Mouse (Mus musculus) CH12.LX (cell line): ENCODE results near the gene Olfr573-ps1.

ENCODE experiments used
- EP300 ChIP-seq: IDR thresholded peaks from 2 replicates; pipeline ENCODE4 v1.6.1; 2011; ENCODE audit warnings: low read length, improper control_type of control experiment
- MAFK ChIP-seq: IDR thresholded peaks from 2 replicates; pipeline ENCODE4 v1.6.1; 2011; ENCODE audit warnings: low read length, improper control_type of control experiment; ENCODE audit not compliant: insufficient replicate concordance
- MAX ChIP-seq: IDR thresholded peaks from 2 replicates; pipeline ENCODE4 v1.6.1; 2011; ENCODE audit warnings: low read length, improper control_type of control experiment
- MEF2A ChIP-seq: IDR thresholded peaks from 2 replicates; pipeline ENCODE4 v1.6.1; 2014; ENCODE audit warnings: low read depth, mild to moderate bottlenecking, inconsistent platforms, low read length, improper control_type of control experiment, borderline replicate concordance
- NELFE ChIP-seq: IDR thresholded peaks from 2 replicates; pipeline ENCODE4 v1.6.1; 2011; ENCODE audit warnings: low read depth, low read length, improper control_type of control experiment
- POLR2A ChIP-seq: IDR thresholded peaks from 2 replicates; pipeline ENCODE4 v1.6.1; 2011; ENCODE audit warnings: low read depth, mild to moderate bottlenecking, improper control_type of control experiment, low read length
- POLR2AphosphoS2 ChIP-seq: IDR thresholded peaks from 2 replicates; pipeline ENCODE4 v1.6.1; 2011; ENCODE audit warnings: low read depth, low read length, improper control_type of control experiment

DNA sequence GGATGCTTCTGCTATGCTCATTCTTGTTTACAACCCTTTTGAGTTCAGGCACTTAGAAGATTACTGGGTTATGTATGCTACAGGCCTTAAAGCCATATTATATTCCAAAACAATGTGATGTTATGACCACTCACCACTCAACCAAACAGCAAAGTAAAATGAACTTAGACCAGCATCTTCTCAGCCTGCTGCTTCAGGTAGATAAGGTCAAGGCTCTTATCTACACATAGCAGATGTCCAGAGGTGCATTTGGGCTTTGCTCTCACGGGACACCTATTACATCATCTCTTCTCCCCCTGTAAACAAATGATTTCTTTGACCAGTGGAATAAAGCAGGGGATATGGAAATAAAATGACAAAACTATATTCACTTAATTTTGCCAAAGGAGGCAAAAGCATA, 16.2 kb upstream of the Olfr573-ps1 start, which contains the start of gene Olfr575:
- TF ChIP-seq EP300 (no peak), MEF2A (no peak), MAX (no peak), NELFE (no peak), POLR2A (no peak), MAFK (no peak), POLR2AphosphoS2 (no peak)
